In the genomic region with DNA sequence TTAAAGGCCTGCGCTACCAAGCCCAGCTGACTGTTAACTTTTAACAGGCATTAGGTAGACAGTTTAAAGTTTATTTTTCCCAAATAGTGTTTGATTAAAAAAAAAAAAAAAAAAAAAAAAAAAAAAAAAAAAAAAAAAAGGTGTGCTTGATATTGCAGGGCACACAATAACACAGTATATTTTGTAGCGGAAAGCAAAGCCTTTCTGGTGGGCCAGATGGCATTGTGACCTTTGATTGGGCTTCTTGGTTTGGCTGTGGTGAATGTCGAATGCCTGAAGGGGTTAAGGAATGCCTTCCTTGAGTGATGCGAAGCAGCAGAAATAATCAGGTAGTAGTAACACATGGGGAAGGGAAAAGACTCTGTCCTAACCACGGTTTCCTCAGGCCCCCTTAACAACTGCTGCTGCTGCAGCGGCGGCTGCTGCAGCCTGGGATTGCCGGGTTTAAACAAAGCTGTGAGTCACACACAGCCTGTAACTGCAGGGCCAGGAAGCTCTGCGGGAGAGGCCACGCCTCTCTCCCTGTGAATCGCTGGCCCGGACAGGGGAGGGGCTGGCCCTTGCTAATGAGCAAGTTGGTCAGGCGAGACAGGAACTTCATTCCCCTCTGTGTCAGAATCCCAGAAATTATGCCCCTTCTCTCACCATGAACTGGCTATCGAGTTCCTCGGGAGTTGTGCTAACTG, we compare ENCODE assay signal across 8 mouse cellular contexts. TPM values are rescaled to one million over a fixed set of nuclear protein-coding genes. Genes with fewer than 3 reads are reported as not detected.
DNase-seq lines count a peak whose midpoint lies in the region; ATAC-seq and TF ChIP-seq lines count a peak whose summit lies in the region.

No protein-coding gene starts in this region.

- peak overlapping the region; percentile 88 for H3K4me2 ChIP-seq in CH12.LX (ENCODE audit: insufficient read depth, low read depth, poor library complexity, severe bottlenecking)
- peak overlapping the region; percentile 88 for H3K4me2 ChIP-seq in forebrain, embryonic 11.5 days (ENCODE audit: low read depth, low read length, severe bottlenecking)
- peak overlapping the region; percentile 74 for H3K4me2 ChIP-seq in heart, embryonic 15.5 days
- H3K4me2 ChIP-seq in liver, embryonic 14.5 days (ENCODE audit: low read depth), result peak overlapping the region; percentile 85
- H3K4me2 ChIP-seq in stomach, embryonic 16.5 days (ENCODE audit: low read depth, low read length), result peak overlapping the region; percentile 70

- peak; percentile 37; the same call in 1 of the 2 replicates for TF ChIP-seq EP300 in CH12.LX (IDR thresholded peaks at IDR 0.05; ENCODE audit: low read length)
- no peak for TF ChIP-seq EP300 in liver, embryonic 14.5 days (IDR thresholded peaks at IDR 0.05; ENCODE audit: low read depth)

- TF ChIP-seq POLR2A in CH12.LX (IDR thresholded peaks at IDR 0.05; ENCODE audit: low read depth, low read length), result peak; percentile 80

- no peaks in the 10 kb centered on the region for H3K79me2 ChIP-seq in CH12.LX (replicated peaks; ENCODE audit: control insufficient read depth, extremely low read depth, insufficient read depth, poor library complexity, severe bottlenecking)

- no peak for TF ChIP-seq RAD21 in CH12.LX (IDR thresholded peaks at IDR 0.05; ENCODE audit: low read depth, low read length)

- DNase-seq in CH12.LX (ENCODE audit: extremely low read depth), result peak; percentile 76
- peak; percentile 80 for DNase-seq in c-Kit-positive CD71-negative TER-119-negative erythroid progenitor cells, embryonic 14.5 days (ENCODE audit: low read depth)
- DNase-seq in forebrain, embryonic 11.5 days (ENCODE audit: low spot score), result peak; percentile 91
- peak; percentile 93 for DNase-seq in kidney, postnatal 14 days
- DNase-seq in liver, embryonic 14.5 days (ENCODE audit: low read depth in 3 of 3, low spot score in 3 of 3), result peak; percentile 57 to 67 (median 64)
- peak; percentile 79 for DNase-seq in neural tube, embryonic 10.5 days (ENCODE audit: extremely low spot score, low spot score)

- H3K9me3 ChIP-seq in CH12.LX (replicated peaks; ENCODE audit: low read length), result no peaks in the 10 kb centered on the region
- H3K9me3 ChIP-seq in forebrain, embryonic 11.5 days (ENCODE audit: control insufficient read depth, low read length), result no peaks in the 10 kb centered on the region
- no peaks in the 10 kb centered on the region for H3K9me3 ChIP-seq in heart, embryonic 15.5 days (replicated peaks)
- H3K9me3 ChIP-seq in liver, embryonic 14.5 days (ENCODE audit: control insufficient read depth, low read length), result no peaks in the 10 kb centered on the region
- no peaks in the 10 kb centered on the region for H3K9me3 ChIP-seq in stomach, embryonic 16.5 days (replicated peaks; ENCODE audit: control insufficient read depth, low read length)

- H3K27me3 ChIP-seq in CH12.LX (replicated peaks), result no peaks in the 10 kb centered on the region
- H3K27me3 ChIP-seq in forebrain, embryonic 11.5 days (ENCODE audit: control insufficient read depth, insufficient read depth, low read length), result no peaks in the 10 kb centered on the region
- H3K27me3 ChIP-seq in heart, embryonic 15.5 days, result no peaks in the 10 kb centered on the region
- no peaks in the 10 kb centered on the region for H3K27me3 ChIP-seq in liver, embryonic 14.5 days (ENCODE audit: control insufficient read depth, insufficient read depth, low read length)
- no peaks in the 10 kb centered on the region for H3K27me3 ChIP-seq in stomach, embryonic 16.5 days (ENCODE audit: control insufficient read depth, insufficient read depth, low read length)

- H3K36me3 ChIP-seq in CH12.LX (replicated peaks in 1 of 2; ENCODE audit: control insufficient read depth in 1 of 2, insufficient read depth in 1 of 2, low read length in 1 of 2), result no peaks in the 10 kb centered on the region
- H3K36me3 ChIP-seq in forebrain, embryonic 11.5 days (ENCODE audit: control insufficient read depth, insufficient read depth, low read length), result no peaks in the 10 kb centered on the region
- H3K36me3 ChIP-seq in heart, embryonic 15.5 days, result no peaks in the 10 kb centered on the region
- no peaks in the 10 kb centered on the region for H3K36me3 ChIP-seq in liver, embryonic 14.5 days (replicated peaks; ENCODE audit: control insufficient read depth, insufficient read depth, low read depth)
- H3K36me3 ChIP-seq in stomach, embryonic 16.5 days (ENCODE audit: control insufficient read depth, insufficient read depth, low read length), result no peaks in the 10 kb centered on the region

- H3K4me3 ChIP-seq in CH12.LX (replicated peaks in 1 of 3; ENCODE audit: low read depth in 2 of 3, low read length in 2 of 3, poor library complexity in 1 of 3), result peak overlapping the region; percentile 60 to 79 (median 64)
- peak overlapping the region; percentile 49 for H3K4me3 ChIP-seq in forebrain, embryonic 11.5 days (ENCODE audit: low read depth, low read length)
- peak overlapping the region; percentile 65 for H3K4me3 ChIP-seq in heart, embryonic 15.5 days
- peak overlapping the region; percentile 68 to 84 for H3K4me3 ChIP-seq in liver, embryonic 14.5 days (ENCODE audit: insufficient read depth in 1 of 2, low read depth in 2 of 2, low read length in 2 of 2)
- peak overlapping the region; percentile 65 for H3K4me3 ChIP-seq in stomach, embryonic 16.5 days (replicated peaks; ENCODE audit: low read length)

- H3K27ac ChIP-seq in CH12.LX (ENCODE audit: insufficient read depth, low read depth), result peak overlapping the region; percentile 39
- peak overlapping the region; percentile 86 for H3K27ac ChIP-seq in forebrain, embryonic 11.5 days (ENCODE audit: low read depth, low read length)
- H3K27ac ChIP-seq in heart, embryonic 15.5 days, result peak overlapping the region; percentile 96
- H3K27ac ChIP-seq in liver, embryonic 14.5 days, result peak overlapping the region; percentile 56
- H3K27ac ChIP-seq in stomach, embryonic 16.5 days (ENCODE audit: low read length), result peak overlapping the region; percentile 95

- peak; percentile 98 for ATAC-seq in forebrain, embryonic 11.5 days (replicated peaks; ENCODE audit: low FRiP score)
- peak; percentile 94 for ATAC-seq in heart, embryonic 15.5 days (replicated peaks; ENCODE audit: insufficient number of reproducible peaks, insufficient read depth, low FRiP score, low read depth)
- ATAC-seq in liver, embryonic 14.5 days (ENCODE audit: insufficient read depth), result peak; percentile 90
- peak; percentile 95 for ATAC-seq in stomach, embryonic 16.5 days (ENCODE audit: insufficient read depth, low FRiP score)

- no peak for TF ChIP-seq CTCF in CH12.LX (conservative IDR thresholded peaks at IDR 0.05 in 1 of 2, IDR thresholded peaks at IDR 0.05 in 1 of 2; ENCODE audit: low read depth in 2 of 2, low read length in 2 of 2)
- no peak for TF ChIP-seq CTCF in liver, embryonic 14.5 days (IDR thresholded peaks at IDR 0.05; ENCODE audit: low read depth)

- in situ Hi-C loops in CH12.LX (cut with MboI; ENCODE audit: low pct_ligation_motif_present, low pct_unique_long_range_greater_than_20kb, low sequenced_read_pairs), result no loop called here

- WGBS in forebrain, embryonic 11.5 days, result 8% methylated on average over 15 of the region's 15 CpGs
- WGBS in heart, embryonic 15.5 days, result 7% methylated on average over 15 of the region's 15 CpGs
- WGBS in liver, embryonic 14.5 days (ENCODE audit: insufficient replicate concordance), result 6% methylated on average over 15 of the region's 15 CpGs
- WGBS in stomach, embryonic 16.5 days, result 9% methylated on average over 15 of the region's 15 CpGs

- peaks cover 0 to 14% of the 10 kb centered on the region in 2 experiments; a peak in 2 of 4 replicates for H3K4me1 ChIP-seq in CH12.LX (ENCODE audit: control insufficient read depth in 1 of 2, insufficient read depth in 2 of 2)
- peaks cover 3% of the 10 kb centered on the region; the same call in 1 of the 2 replicates for H3K4me1 ChIP-seq in forebrain, embryonic 11.5 days (replicated peaks; ENCODE audit: control insufficient read depth, insufficient read depth, low read length)
- peaks cover 16% of the 10 kb centered on the region for H3K4me1 ChIP-seq in heart, embryonic 15.5 days (replicated peaks)
- peaks cover 0 to 35% of the 10 kb centered on the region in 2 experiments; a peak in 3 of 4 replicates for H3K4me1 ChIP-seq in liver, embryonic 14.5 days (replicated peaks; ENCODE audit: control insufficient read depth in 2 of 2, insufficient read depth in 2 of 2, low read length in 1 of 2)
- peaks cover 13% of the 10 kb centered on the region for H3K4me1 ChIP-seq in stomach, embryonic 16.5 days (ENCODE audit: control insufficient read depth, insufficient read depth, low read length)

- H3K9ac ChIP-seq in CH12.LX (ENCODE audit: insufficient read depth, low read depth), result peak overlapping the region; percentile 43
- peak overlapping the region; percentile 62 for H3K9ac ChIP-seq in forebrain, embryonic 11.5 days (ENCODE audit: low read length)
- H3K9ac ChIP-seq in heart, embryonic 15.5 days, result peak overlapping the region; percentile 65
- H3K9ac ChIP-seq in liver, embryonic 14.5 days (replicated peaks), result peak overlapping the region; percentile 62
- H3K9ac ChIP-seq in stomach, embryonic 16.5 days (ENCODE audit: low read length), result peak overlapping the region; percentile 78

- dilution Hi-C loops in CH12.LX (cut with MboI; ENCODE audit: extremely low pct_ligation_motif_present, extremely low pct_unique_long_range_greater_than_20kb, low sequenced_read_pairs), result no loop called here

TF ChIP-seq in CH12.LX, 34 proteins besides CTCF, POLR2A, EP300 and RAD21 (continues in another document):
- no peak for TF ChIP-seq E2F4 (IDR thresholded peaks at IDR 0.05; ENCODE audit: insufficient replicate concordance, low read depth, low read length)
- TF ChIP-seq JUND (conservative IDR thresholded peaks at IDR 0.05; ENCODE audit: low read depth, low read length), result no peak
- TF ChIP-seq ETS1 (conservative IDR thresholded peaks at IDR 0.05; ENCODE audit: low read depth, low read length), result no peak; the same call in 1 of the 2 replicates
- TF ChIP-seq BHLHE40 (IDR thresholded peaks at IDR 0.05; ENCODE audit: low read depth, low read length), result no peak
- peak; percentile 58 for TF ChIP-seq MXI1 (IDR thresholded peaks at IDR 0.05; ENCODE audit: low read depth, low read length)
- no peak for TF ChIP-seq CHD1 (IDR thresholded peaks at IDR 0.05; ENCODE audit: low read depth, low read length)
- TF ChIP-seq NELFE (IDR thresholded peaks at IDR 0.05; ENCODE audit: low read depth, low read length), result peak; percentile 55; the same call in 1 of the 2 replicates
- TF ChIP-seq RCOR1 (conservative IDR thresholded peaks at IDR 0.05; ENCODE audit: low read depth, low read length), result no peak

RNA-seq across cellular contexts. Expression of a gene that starts 18.9 kb away (rescaled TPM):
- 3.2 and 3.3 TPM in 2 replicates for total RNA-seq in CH12.LX (2012; rRNA removed)
- total RNA-seq in CH12.LX (2014; rRNA removed), result 4.2 and 4.3 TPM in 2 replicates
- 3.0 and 3.3 TPM in 2 replicates for polyA plus RNA-seq in CH12.LX (2012; ENCODE audit: insufficient read length, low read depth)
- polyA plus RNA-seq in forebrain, embryonic 11.5 days (2014; fragmentation: Nextera tagmentation; extraction: Ambion mirVana), result 18.2 and 20.9 TPM in 2 replicates
- 38.3 and 44.7 TPM in 2 replicates for polyA plus RNA-seq in heart, embryonic 15.5 days (2015; fragmentation: Nextera tagmentation; extraction: Ambion mirVana)
- 2.3 and 3.5 TPM in 2 replicates for polyA plus RNA-seq in liver, embryonic 14.5 days (2012; rRNA removed)
- polyA plus RNA-seq in liver, embryonic 14.5 days (2014; fragmentation: Nextera tagmentation; extraction: Ambion mirVana), result 6.8 and 9.0 TPM in 2 replicates
- 34.4 and 40.7 TPM in 2 replicates for polyA plus RNA-seq in stomach, embryonic 16.5 days (2015; fragmentation: Nextera tagmentation; extraction: Ambion mirVana)

Comparison
In these comparisons a context has a peak if more than half of its experiments do, and no peak if none do; other contexts are left out.
1. Peak in every context shown above with its lines: DNase-seq, ATAC-seq, H3K4me3 ChIP-seq and H3K27ac ChIP-seq.
2. H3K27ac ChIP-seq: peak in every context shown above with its lines; median percentile 96 in heart, embryonic 15.5 days; 95 in stomach, embryonic 16.5 days; 86 in forebrain, embryonic 11.5 days; 56 in liver, embryonic 14.5 days; 39 in CH12.LX.